Mouse (Mus musculus): ENCODE measurements at regions not wholly inside any gene's neighbourhood (a gene's known extent, or its start where the extent isn't known, plus 50 kb on each side); places are given as distances from the start of the nearest gene placed in this dataset.

DNA sequence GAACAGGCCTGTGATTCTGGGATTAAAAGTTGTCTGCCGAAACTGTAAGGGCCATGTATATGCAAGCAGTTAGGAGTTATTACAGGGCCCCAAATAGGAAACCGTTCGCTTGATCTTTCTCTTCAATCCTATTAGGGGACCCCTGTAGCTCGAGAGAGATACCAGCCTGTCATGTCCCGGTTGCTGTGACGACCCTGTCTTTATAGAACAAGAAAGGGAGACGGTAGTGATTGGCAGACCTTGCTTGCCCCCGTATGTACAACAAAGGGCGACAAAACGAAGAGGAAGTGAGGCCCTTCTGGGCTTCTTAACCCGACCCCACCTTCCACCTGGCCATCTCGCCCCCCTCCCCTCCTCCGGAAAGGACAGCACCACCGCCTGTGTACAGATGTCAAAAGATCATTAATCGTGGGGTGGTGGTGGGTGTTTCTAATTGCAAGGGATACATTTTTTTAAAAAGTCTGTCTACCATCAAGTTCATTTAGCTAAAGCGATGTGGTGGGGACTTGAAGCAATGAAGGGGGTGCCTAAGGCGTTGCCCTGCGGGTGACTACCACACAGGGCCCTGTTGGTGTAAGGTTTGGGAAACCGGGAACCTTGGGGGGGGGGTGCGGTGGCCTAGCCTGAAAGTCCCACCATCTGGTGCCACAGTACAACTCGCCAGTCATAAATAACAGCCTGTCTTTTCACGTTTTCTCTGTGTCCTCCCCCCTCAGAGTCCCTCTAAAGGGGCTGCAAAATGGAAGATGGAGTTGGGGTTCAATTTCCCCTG is 155.1 kb downstream of the Insig2 start:
- DNase-seq: no peak

DNA sequence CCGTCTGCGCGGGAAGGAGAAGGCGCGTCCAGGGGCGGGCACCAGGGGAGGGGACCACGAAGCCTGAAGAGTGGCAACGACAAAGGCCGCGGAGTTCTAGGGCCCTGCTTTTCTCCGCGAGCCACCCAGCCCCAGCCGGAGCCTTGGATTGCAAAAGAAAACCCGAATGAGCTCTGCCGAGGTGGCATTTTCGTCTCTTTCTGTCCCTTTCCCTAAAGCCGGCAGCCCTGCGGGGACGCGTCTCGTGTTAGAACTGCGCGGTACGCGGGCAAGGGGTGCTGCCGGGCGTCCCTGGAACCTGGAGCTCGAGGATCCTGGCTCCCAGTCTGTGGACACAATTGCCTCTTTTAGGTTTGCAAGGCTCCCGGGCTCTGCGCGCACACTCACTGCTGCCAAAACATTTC is 154.5 kb downstream of the Insig2 start:
- no peak for DNase-seq

DNA sequence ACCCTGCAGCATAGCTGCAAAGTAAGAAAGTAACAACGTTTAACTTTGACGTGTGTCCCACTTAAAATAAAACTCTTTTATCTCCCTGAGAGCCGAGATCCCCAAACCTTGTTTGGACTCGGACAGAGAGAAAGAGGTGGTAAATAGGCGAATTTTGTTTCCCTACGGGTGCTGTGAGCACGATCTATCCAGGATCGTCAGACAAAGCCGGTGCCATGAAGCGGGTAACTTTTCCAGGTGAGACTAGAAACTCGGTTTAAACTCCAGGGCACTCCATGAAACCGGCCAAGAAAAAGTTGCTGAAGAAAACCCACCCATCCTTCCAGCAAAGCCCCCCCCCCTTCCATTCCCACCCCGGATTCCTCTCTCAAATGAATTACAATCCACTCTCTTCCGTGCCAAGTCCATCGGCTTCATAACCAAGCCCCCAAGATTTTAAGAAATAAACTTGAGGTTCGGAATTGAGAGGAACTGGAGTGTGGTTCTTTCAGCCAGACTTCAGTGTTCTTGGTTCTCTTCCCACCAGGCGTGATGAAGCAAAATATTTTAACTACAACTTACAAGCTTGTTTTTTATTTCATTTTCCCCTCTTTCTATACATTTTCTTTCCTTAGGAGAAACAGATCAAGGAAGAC is 153.7 kb downstream of the Insig2 start:
- no peak for DNase-seq

DNA sequence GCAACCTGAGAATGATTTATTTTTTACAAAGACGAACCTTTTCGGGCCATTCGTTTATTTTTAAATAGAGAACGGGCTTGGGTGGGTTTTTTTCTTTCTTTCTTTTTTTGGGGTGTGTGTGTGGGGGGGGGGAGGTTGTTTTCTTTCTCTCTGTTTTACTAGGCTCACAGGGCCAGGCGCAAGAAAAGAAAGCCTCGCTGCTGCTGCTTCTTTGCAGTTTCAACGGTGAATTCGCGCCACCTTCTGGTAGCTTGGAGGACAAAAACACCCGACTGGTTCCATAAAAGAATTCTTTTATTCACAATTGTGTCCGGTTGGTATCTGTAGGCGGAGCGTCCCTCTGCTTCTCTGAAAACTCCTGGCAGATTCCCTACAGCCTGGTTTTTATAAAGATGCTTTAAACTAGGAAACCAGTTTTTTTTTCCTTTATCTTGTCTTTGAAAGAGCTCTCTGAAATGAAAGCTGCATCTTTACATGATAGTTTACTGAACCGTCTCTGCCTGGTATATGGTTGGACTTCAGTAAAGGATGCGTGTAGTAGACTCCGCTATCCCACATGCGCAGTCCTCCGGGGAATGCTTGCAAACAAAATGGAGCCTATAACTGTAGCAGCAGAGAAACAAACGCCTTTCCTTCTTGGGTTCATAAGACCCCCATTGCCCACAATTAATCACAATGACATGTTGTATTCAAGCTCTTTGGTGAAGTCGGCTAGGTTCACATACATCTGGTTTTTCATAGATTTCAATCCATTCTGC is 151.9 kb downstream of the Insig2 start:
- DNase-seq: peak; percentile 79

DNA sequence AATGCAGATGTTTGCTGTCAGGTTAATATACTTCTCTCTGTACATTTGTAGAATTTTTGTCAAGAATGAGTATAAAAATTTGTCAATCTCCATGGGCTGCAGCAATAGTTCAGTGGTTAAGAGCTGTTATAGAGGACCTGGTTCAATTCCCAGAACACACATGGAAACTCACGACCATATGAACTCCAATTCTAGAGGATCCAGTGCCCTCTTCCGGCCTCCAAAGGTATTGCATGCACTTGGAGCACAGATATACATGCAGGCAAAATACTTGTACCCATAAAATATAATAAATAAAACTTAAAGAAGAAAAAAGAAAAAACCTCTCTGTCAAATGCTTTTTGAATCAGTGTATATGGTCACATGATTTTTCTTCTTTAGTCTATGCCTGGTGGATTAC is 143.5 kb downstream of the Insig2 start:
- DNase-seq: no peak

GRCm38 (mm10) chr1:121194800-121195199 is 137.6 kb downstream of the Insig2 start:
- no peak for DNase-seq

DNA sequence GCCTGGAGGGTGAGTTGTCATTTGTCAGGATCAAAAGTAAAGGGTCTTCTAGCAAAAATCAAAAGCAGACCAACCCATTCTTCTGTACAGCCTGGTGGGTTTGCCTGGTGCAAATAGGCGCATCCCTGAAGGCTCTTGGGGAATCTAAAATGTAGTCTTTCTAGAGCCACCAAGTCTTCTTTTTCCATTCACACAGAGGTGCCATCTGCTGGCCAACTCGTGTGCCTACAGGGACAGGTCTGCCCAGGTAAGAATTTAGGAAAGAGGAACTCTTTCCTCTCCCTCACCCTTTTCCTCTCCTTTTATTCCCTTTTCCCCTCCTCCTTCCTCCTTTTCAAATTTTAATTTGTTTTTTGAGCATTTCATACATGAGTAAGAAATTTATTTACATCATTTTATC is 116.5 kb downstream of the Insig2 start:
- DNase-seq: no peak

DNA sequence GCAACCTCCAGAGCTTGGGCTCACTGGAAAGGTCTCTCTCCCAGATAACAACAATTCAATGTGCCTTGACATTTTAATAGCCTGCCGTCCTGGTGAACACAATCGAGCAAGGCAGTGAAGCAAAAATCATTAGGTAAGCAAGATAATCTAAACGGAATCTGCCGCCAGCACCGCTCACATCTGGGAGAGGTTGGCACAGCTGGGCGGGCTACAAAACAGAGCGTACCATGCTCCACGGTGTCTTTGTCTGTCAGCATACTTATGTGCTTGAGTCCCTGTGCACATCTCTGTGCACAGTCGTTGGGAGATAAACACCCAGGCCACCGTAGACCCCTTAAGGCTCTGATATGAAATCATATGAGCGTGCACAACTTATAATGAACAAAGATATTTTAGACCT is 108.1 kb downstream of the Insig2 start:
- DNase-seq: no peak

DNA sequence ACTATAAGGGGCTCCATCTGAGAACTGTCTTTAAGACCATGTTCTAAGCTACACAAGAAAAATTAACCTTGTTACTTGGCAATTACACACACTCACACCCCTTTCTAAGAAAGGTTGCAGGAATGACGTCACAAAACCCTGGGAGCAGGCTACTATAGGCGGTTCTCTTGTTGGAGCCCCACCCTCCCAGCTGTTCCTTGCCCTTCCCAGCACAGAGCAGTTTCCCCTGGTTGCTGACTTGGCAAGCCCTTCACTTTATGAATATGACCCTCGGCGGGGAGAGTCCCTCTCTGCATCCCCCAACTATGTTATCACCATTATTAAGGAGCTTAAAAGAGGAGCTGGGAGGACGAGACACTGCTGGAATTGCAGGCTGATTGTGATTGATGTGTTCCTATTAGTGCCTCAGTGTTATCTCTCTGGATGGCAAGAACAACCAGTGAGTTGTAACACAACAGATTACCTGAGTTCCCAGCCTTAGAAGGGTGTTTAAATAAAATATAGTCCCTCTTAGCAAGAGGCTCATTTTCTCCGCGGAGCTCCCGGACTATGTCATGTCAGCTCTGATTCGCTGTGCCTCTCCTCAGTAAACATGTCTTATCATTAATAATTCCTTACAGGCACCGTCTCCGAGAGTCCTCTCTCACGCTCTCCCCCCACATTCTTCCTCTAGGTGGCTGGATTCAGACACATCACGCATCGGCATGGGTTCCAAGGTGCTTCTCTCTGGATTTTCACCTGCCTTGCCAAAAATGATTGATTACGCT is 105.7 kb downstream of the Insig2 start:
- DNase-seq: no peak

- no peak for DNase-seq
Observed at GRCm38 (mm10) chr1:121227233-121227594, 105.2 kb downstream of the Insig2 start.

DNA sequence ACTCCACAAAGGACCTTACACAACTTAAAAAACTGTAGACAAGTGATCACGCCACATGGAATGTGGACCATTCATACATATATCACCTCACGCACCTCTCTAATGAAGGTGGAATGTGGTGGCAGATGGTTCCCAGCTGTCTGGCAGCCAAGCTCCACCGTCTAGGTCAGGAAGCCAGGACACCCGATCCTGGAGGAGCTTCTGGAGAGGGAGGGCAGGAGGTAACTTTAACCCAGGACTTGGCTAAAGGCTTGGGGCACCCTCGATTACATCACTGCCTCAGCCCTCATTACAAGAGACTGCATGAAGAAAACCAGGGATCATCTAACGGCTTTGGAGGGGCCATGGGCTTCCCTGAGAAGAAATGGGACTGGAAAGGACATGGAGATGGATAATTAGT is 88.8 kb downstream of the Insig2 start:
- DNase-seq: no peak

- DNase-seq: no peak
Observed at GRCm38 (mm10) chr1:121247556-121247955, 84.8 kb downstream of the Insig2 start.

- peak; percentile 3 for DNase-seq
Observed at GRCm38 (mm10) chr1:121249081-121249480, 83.3 kb downstream of the Insig2 start.

- DNase-seq: no peak
Observed at GRCm38 (mm10) chr1:121250686-121251085, 81.7 kb downstream of the Insig2 start.

DNA sequence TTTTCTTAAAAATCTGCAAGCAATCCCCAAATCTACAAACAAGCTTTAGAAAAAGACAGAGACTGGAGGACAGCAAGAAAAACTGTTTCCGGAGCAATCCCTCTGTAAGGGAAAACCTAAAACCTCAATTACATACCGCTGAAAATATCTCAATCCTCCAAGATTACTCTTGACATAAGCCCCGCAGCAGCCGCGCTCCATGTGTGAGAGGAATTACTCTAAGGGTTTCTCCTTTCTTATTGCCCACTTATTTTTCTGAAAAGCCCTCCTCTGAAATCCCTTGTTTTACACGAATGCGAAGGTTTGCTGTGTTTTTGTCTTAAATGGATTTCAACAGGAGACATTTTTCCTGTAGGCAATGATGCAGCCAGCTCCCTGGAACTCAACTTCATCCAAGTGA is 80.3 kb downstream of the Insig2 start:
- DNase-seq: no peak

GRCm38 (mm10) chr1:121254196-121254595 is 78.2 kb downstream of the Insig2 start:
- no peak for DNase-seq

Measured in lung, postnatal 14 days (tissue).